Comparison of ENCODE assay signal across 8 mouse cellular contexts in the genomic region with DNA sequence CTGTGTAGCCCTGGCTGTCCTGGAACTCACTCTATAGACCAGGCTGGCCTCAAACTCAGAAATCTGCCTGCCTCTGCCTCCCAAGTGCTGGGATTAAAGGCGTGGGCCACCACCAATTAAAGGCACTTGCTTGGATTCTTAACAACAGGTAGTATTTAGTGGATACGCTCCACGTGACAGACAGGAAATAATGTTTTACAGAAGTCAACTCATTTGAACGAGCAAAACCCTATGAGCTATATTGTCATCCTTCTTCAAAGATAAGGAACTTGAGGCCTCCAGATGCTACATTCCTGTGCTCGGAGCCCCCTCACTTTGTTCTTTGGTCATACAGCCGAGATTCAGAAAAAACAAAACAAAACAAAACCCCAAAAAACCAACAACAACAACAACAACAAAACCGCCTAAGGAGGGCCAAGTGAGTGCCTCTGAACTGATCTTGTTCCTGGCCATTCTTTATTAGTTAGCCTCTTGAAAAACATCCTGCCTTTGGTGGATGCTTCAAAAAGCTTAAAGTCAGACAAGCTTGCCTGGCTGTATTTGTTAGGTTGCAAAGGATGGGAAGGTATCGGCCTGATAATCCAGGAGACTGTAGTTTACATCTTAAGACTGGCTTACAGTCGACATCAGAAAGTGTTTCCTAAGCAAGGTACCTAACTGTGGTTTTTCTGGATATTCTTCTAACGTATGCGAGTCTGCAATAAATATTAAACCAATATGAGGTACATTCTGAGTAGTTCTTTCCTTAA. TPM values are rescaled to one million over a fixed set of nuclear protein-coding genes. Genes with fewer than 3 reads are reported as not detected.
DNase-seq lines count a peak whose midpoint lies in the region; ATAC-seq and TF ChIP-seq lines count a peak whose summit lies in the region.

No protein-coding gene starts in this region.

- H3K4me2 ChIP-seq in forebrain, postnatal 0 days (ENCODE audit: low read depth) = peak overlapping the region; percentile 61
- H3K4me2 ChIP-seq in liver, postnatal 0 days (ENCODE audit: low read depth, low read length) = peak overlapping the region; percentile 83

- H3K27me3 ChIP-seq in heart, embryonic 10.5 days (ENCODE audit: insufficient read depth, poor library complexity, severe bottlenecking) = peaks cover 31% of the 10 kb centered on the region
- no peaks in the 10 kb centered on the region for H3K27me3 ChIP-seq in forebrain, postnatal 0 days (ENCODE audit: insufficient read depth, low read length)
- no peaks in the 10 kb centered on the region for H3K27me3 ChIP-seq in liver, postnatal 0 days (ENCODE audit: insufficient read depth, low read length)

- peak overlapping the region; percentile 65 for H3K4me3 ChIP-seq in heart, embryonic 10.5 days
- no peak overlapping the region for H3K4me3 ChIP-seq in forebrain, postnatal 0 days (ENCODE audit: low read depth, low read length)
- H3K4me3 ChIP-seq in liver, postnatal 0 days (ENCODE audit: low read depth, low read length) = peak overlapping the region; percentile 73; the same call in 1 of the 2 replicates

- no peak for TF ChIP-seq EP300 in liver, postnatal 0 days (IDR thresholded peaks at IDR 0.05; ENCODE audit: low read depth)

- H3K4me1 ChIP-seq in heart, embryonic 10.5 days = peaks cover 7% of the 10 kb centered on the region; the same call in 1 of the 2 replicates
- no peaks in the 10 kb centered on the region for H3K4me1 ChIP-seq in forebrain, postnatal 0 days (ENCODE audit: insufficient read depth)
- H3K4me1 ChIP-seq in liver, postnatal 0 days (ENCODE audit: insufficient read depth) = peaks cover 10% of the 10 kb centered on the region

- 38% methylated on average over 11 of the region's 11 CpGs for WGBS in heart, embryonic 10.5 days
- 55% methylated on average over 11 of the region's 11 CpGs for WGBS in forebrain, postnatal 0 days
- 31% methylated on average over 11 of the region's 11 CpGs for WGBS in liver, postnatal 0 days (ENCODE audit: insufficient replicate concordance)

- no peaks in the 10 kb centered on the region for H3K9me3 ChIP-seq in heart, embryonic 10.5 days
- no peaks in the 10 kb centered on the region for H3K9me3 ChIP-seq in forebrain, postnatal 0 days (ENCODE audit: low read length)
- H3K9me3 ChIP-seq in liver, postnatal 0 days (ENCODE audit: low read length) = no peaks in the 10 kb centered on the region

- peak; percentile 13 for ATAC-seq in CD4-positive, CD25-positive, alpha-beta regulatory T cell, adult 4 months
- ATAC-seq in forebrain, postnatal 0 days = no peak
- ATAC-seq in liver, postnatal 0 days = no peak
- ATAC-seq in frontal cortex, adult (ENCODE audit: low TSS enrichment) = no peak

- H3K36me3 ChIP-seq in heart, embryonic 10.5 days = no peaks in the 10 kb centered on the region
- H3K36me3 ChIP-seq in forebrain, postnatal 0 days (ENCODE audit: insufficient read depth) = no peaks in the 10 kb centered on the region
- no peaks in the 10 kb centered on the region for H3K36me3 ChIP-seq in liver, postnatal 0 days (replicated peaks; ENCODE audit: insufficient read depth, low read length)

- no peak overlapping the region for H3K9ac ChIP-seq in forebrain, postnatal 0 days
- peak overlapping the region; percentile 30; the same call in 1 of the 2 replicates for H3K9ac ChIP-seq in liver, postnatal 0 days (replicated peaks)

- H3K27ac ChIP-seq in heart, embryonic 10.5 days = peak overlapping the region; percentile 92
- H3K27ac ChIP-seq in forebrain, postnatal 0 days (ENCODE audit: low read depth, low read length) = no peak overlapping the region
- H3K27ac ChIP-seq in liver, postnatal 0 days (ENCODE audit: low read depth) = peak overlapping the region; percentile 90

- DNase-seq in heart, embryonic 10.5 days (ENCODE audit: low spot score) = no peak
- no peak for DNase-seq in heart, postnatal 4 days
- DNase-seq in forebrain, postnatal 0 days = no peak
- no peak for DNase-seq in liver, postnatal 0 days
- no peak for DNase-seq in gastrocnemius, postnatal 10 days
- DNase-seq in adrenal gland, postnatal 14 days = no peak

- TF ChIP-seq CTCF in forebrain, postnatal 0 days (IDR thresholded peaks at IDR 0.05; ENCODE audit: low read depth) = no peak
- TF ChIP-seq CTCF in liver, postnatal 0 days (IDR thresholded peaks at IDR 0.05; ENCODE audit: low read depth) = no peak

RNA-seq across cellular contexts. Expression of gene Tmem164, which starts 1.5 kb away (rescaled TPM):
- 55.3 and 77.0 TPM in 2 replicates for polyA plus RNA-seq in heart, embryonic 10.5 days (2016; fragmentation: Nextera tagmentation; extraction: Ambion mirVana)
- total RNA-seq in heart, postnatal 4 days (2021) = 10 to 100 TPM; 52.2 to 69.6 TPM
- polyA plus RNA-seq in CD4-positive, CD25-positive, alpha-beta regulatory T cell, adult 4 months (2017; shearing (Covaris generic)) = 10 to 100 TPM; 20.1 to 23.9 TPM
- 33.9 and 35.3 TPM in 2 replicates for total RNA-seq in forebrain, postnatal 0 days (2014; rRNA removed)
- 14.9 and 17.2 TPM in 2 replicates for polyA plus RNA-seq in forebrain, postnatal 0 days (2015; fragmentation: Nextera tagmentation; extraction: Ambion mirVana)
- 7.3 and 8.7 TPM in 2 replicates for polyA plus RNA-seq in liver, postnatal 0 days (2015; fragmentation: Nextera tagmentation; extraction: Ambion mirVana)
- total RNA-seq in gastrocnemius, postnatal 10 days (2021) = 10 to 100 TPM in 1 of 2 experiments, 1 to 10 TPM in 1; 9.8 to 11.7 TPM
- 37.8 and 39.9 TPM in 2 replicates for total RNA-seq in adrenal gland, postnatal 14 days (2021)
